Mouse (Mus musculus) kidney, adult 2 months (tissue): ENCODE data around the gene Rab3a.

Experiments
- CTCF ChIP-seq: fragments of 200-500 bp; conservative IDR thresholded peaks from 2 replicates; pipeline ENCODE4 v1.5.1; 2011; ENCODE audit warnings: low read depth, mild to moderate bottlenecking, control low read depth, low read length, moderate library complexity, mixed read lengths; ENCODE audit not compliant: insufficient read depth, insufficient read length
- POLR2A ChIP-seq: fragments of 200-500 bp; IDR thresholded peaks from one replicate; pipeline ENCODE4 v1.6.1; 2011; ENCODE audit warnings: low read depth, low read length, control low read depth

DNA sequence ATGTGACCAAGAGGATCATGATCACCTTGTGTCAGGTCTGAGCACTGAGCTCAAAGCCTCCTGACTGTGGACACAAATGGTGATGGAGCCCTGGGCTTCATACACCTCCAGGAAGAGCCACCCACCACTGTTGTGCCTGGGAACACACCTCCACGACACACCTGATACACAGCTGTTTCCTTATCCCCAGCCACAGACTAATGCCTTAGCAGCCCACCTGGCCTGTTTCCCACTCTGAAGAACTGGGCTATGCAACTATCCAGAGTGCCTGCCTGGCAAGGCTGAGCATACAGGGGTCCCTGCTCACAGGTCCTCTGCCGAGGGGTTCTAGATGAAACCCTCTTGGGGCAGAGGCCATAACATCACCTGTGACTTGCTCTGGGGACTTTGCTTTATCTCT is 39.7 kb downstream of the Rab3a start:
- no peak for TF ChIP-seq CTCF
- no peak for TF ChIP-seq POLR2A
